ENCODE assay signal across 1 mouse cellular context in the genomic region with DNA sequence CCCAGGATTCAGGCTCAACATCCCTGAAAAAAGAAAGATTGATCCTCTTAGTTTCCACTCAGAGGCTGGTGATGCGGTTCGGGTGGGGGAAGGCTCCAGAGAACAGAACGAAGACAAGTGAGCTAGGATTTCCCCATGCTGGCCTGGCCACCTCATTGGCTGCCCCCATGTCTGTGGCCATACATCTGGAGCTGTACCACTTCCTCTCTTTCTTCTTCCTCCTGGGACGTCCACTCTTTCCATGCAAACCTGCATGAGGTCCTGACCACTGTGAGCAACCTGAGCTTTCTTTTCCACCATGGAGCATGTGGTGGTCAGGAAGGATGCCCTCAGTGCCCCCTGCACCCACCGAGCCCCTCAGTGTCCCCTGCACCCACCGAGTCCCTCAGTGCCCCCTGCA.
TF ChIP-seq lines count a peak whose summit lies in the region.

No protein-coding gene starts in this region.

TF ChIP-seq in CH12.LX, 34 proteins besides CTCF, POLR2A, EP300 and RAD21 (continued from another document):
- TF ChIP-seq MEF2A (IDR thresholded peaks at IDR 0.05; ENCODE audit: borderline replicate concordance, low read depth, low read length) = 0 out of 2 replicates have a peak, but pooled peaks have one; percentile 30
TF ChIP-seq in CH12.LX: peak in this region for 4.
